Mouse (Mus musculus) small intestine, adult 2 months (tissue): ENCODE results near the gene Cyb561. TPM values are rescaled to one million over a fixed set of nuclear protein-coding genes. Genes with fewer than 3 reads are reported as not detected.

Experiments used
- H3K27ac ChIP-seq: fragments of 200-500 bp; 2 replicates; pipeline ENCODE4 v1.5.1; 2012; ENCODE audit warnings: low read depth, low read length, control low read depth, inconsistent platforms; ENCODE audit not compliant: insufficient read depth
- H3K27me3 ChIP-seq: fragments of 200-500 bp; 2 replicates; pipeline ENCODE4 v1.6.1; 2012; ENCODE audit warnings: mild to moderate bottlenecking, moderate library complexity, low read length, inconsistent platforms; ENCODE audit not compliant: control insufficient read depth, insufficient read depth
- H3K36me3 ChIP-seq: fragments of 200-500 bp; 2 replicates; pipeline ENCODE4 v1.6.1; 2012; ENCODE audit warnings: mild to moderate bottlenecking, low read length, control low read depth, inconsistent platforms; ENCODE audit not compliant: control insufficient read depth, insufficient read depth
- H3K4me1 ChIP-seq: fragments of 200-500 bp; 2 replicates; pipeline ENCODE4 v1.6.1; 2012; ENCODE audit warnings: low read length, inconsistent platforms, mixed read lengths; ENCODE audit not compliant: control insufficient read depth, insufficient read depth, insufficient read length
- H3K4me3 ChIP-seq: fragments of 200-500 bp; 2 replicates; pipeline ENCODE4 v1.5.1; 2012; ENCODE audit warnings: low read depth, mild to moderate bottlenecking, control low read depth, inconsistent platforms, low read length, moderate library complexity
- CTCF ChIP-seq: fragments of 200-500 bp; IDR thresholded peaks from 2 replicates; pipeline ENCODE4 v1.5.1; 2012; ENCODE audit warnings: low read depth, mild to moderate bottlenecking, control low read depth, inconsistent platforms, low read length, moderate library complexity, mixed read lengths; ENCODE audit not compliant: insufficient replicate concordance, insufficient read length; ENCODE audit errors: extremely low read depth
- POLR2A ChIP-seq: fragments of 200-500 bp; IDR thresholded peaks from 2 replicates; pipeline ENCODE4 v1.6.1; 2012; ENCODE audit warnings: low read depth, mild to moderate bottlenecking, control low read depth, inconsistent platforms, low read length, moderate library complexity
- WGBS: fragments of 180-500 bp; shearing (Covaris S2); methylation state at CpG from one replicate; pipeline ENCODE4 v1.1.7; 2018; 5-methylcytosine and 5-hydroxymethylcytosine counted together
- polyA plus RNA-seq: library from polyadenylated mRNA; depleted of rRNA; stranded (reverse); fragments of >200 nt; gene quantifications from 2 replicates; pipeline ENCODE4 v1.2.3, GENCODE M21; 2012

Gene Cyb561
- polyA plus RNA-seq, 1 experiment = 56.3 TPM

GRCm38 (mm10) chr11:105911149-105911548 is 42.0 kb downstream of the Cyb561 start:
- no peaks in the 10 kb centered on the region; the same call in 1 of the 2 replicates for H3K36me3 ChIP-seq
- no peaks in the 10 kb centered on the region for H3K4me1 ChIP-seq
- no peak overlapping the region for H3K4me3 ChIP-seq
- no peak for TF ChIP-seq POLR2A
- no peak for TF ChIP-seq CTCF
- no peak overlapping the region for H3K27ac ChIP-seq
- H3K27me3 ChIP-seq = no peaks in the 10 kb centered on the region

GRCm38 (mm10) chr11:105909617-105910016 is 43.5 kb downstream of the Cyb561 start:
- 50% methylated on average over 2 of the region's 2 CpGs for WGBS

DNA sequence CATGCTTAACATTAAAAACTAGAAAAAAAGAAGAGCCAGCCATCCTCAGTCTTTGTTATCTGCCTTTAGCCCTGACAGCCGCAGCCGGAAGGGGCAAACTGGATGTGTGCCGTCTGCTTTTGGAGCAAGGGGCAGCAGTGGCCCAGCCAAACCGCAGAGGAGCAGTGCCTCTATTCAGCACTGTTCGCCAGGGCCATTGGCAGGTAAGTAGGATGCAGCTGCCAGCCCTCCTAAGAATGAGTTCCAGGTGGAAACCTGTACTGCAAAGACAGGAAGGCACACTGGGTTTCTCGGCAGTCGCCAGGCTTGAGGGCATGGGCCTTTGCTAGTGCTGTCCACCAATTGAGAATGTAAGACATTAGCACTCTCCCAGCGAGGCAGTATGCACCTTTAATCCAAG is 44.2 kb downstream of the Cyb561 start:
- no peak overlapping the region for H3K27ac ChIP-seq
- no peaks in the 10 kb centered on the region for H3K27me3 ChIP-seq
- WGBS = 93% methylated on average over 8 of the region's 8 CpGs
- H3K36me3 ChIP-seq = no peaks in the 10 kb centered on the region; the same call in 1 of the 2 replicates
- H3K4me3 ChIP-seq = no peak overlapping the region
- H3K4me1 ChIP-seq = no peaks in the 10 kb centered on the region
- TF ChIP-seq POLR2A (no peak), CTCF (no peak)

More at GRCm38 (mm10) chr11:105909617-105910016, 43.5 kb downstream of the Cyb561 start:
- Histone ChIP-seq H3K27ac (no peak overlapping the region), H3K27me3 (no peaks in the 10 kb centered on the region), H3K4me3 (no peak overlapping the region), H3K4me1 (no peaks in the 10 kb centered on the region), H3K36me3 (no peaks in the 10 kb centered on the region; the same call in 1 of the 2 replicates)
- TF ChIP-seq POLR2A = no peak
- no peak for TF ChIP-seq CTCF

GRCm38 (mm10) chr11:105907381-105907780 is 45.8 kb downstream of the Cyb561 start:
- H3K36me3 ChIP-seq = no peaks in the 10 kb centered on the region
- no peak overlapping the region for H3K4me3 ChIP-seq
- H3K27ac ChIP-seq = no peak overlapping the region
- H3K27me3 ChIP-seq = no peaks in the 10 kb centered on the region
- WGBS = 98% methylated on average over 1 of the region's 1 CpGs
- no peak for TF ChIP-seq POLR2A
- no peak for TF ChIP-seq CTCF
- no peaks in the 10 kb centered on the region for H3K4me1 ChIP-seq

DNA sequence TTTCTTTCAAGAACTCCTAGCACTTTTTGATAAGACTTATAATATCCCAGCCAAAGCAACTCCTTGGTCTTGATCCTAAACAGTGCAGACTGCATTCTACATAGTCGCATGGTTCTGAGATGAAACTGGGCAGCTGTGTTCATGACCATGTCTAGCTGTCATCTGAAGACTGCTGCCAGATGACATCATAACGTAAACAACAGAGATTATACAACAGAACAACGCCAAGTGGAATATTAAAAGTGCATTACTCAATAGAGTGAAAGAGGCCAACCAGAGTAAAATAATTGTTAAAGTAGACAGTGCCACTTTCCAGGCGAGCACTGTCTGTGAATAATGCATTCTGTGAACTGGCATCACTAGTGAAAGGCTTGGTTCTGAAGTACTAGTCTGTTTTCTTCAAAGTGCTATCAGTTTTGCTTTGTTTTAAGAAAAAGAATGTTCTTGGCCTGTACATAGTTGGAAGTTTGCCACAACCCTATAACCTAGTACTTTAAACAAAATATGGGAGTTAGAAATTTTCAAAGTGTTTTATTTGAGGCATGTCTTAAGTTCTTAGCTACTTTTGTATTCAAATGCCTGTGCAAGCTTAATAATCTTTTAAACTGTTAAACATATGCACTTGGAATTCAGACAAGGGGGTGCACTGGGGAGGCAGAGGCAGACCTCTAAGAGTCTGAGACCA is 47.5 kb downstream of the Cyb561 start:
- no peak overlapping the region for H3K4me3 ChIP-seq
- H3K36me3 ChIP-seq = no peaks in the 10 kb centered on the region
- H3K27ac ChIP-seq = no peak overlapping the region
- no peaks in the 10 kb centered on the region for H3K4me1 ChIP-seq
- H3K27me3 ChIP-seq = no peaks in the 10 kb centered on the region
- WGBS = 41% methylated on average over 4 of the region's 4 CpGs
- no peak for TF ChIP-seq POLR2A

DNA sequence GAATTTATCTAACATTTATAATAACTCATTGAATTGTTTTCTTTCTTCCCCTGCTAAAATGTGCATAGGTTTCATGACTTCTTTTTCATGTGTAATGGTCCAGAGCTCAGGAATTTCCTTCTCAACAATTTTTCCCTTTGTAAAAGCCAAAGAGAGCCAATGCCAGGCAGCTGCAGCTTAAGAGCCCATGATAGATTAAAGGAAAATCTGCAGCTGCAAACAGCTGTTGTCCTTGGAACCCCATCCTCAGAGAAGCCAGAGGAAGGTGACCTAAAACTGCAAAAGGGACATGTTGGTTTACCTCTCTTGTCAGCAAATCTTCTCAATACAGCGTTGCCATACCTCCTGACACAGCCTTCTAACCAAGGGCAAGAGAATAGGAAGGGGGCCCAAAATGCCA is 50.2 kb downstream of the Cyb561 start:
- Histone ChIP-seq H3K36me3 (no peaks in the 10 kb centered on the region), H3K4me3 (no peak overlapping the region), H3K27ac (no peak overlapping the region), H3K4me1 (no peaks in the 10 kb centered on the region), H3K27me3 (no peaks in the 10 kb centered on the region)
- 77% methylated on average over 1 of the region's 1 CpGs for WGBS
- TF ChIP-seq CTCF = no peak
- no peak for TF ChIP-seq POLR2A

GRCm38 (mm10) chr11:105901501-105901900 is 51.6 kb downstream of the Cyb561 start:
- H3K27ac ChIP-seq = no peak overlapping the region
- H3K4me3 ChIP-seq = no peak overlapping the region
- H3K36me3 ChIP-seq = no peaks in the 10 kb centered on the region
- TF ChIP-seq POLR2A = no peak
- TF ChIP-seq CTCF = no peak
- no peaks in the 10 kb centered on the region for H3K27me3 ChIP-seq
- no peaks in the 10 kb centered on the region for H3K4me1 ChIP-seq
- WGBS = 59% methylated on average over 2 of the region's 2 CpGs

DNA sequence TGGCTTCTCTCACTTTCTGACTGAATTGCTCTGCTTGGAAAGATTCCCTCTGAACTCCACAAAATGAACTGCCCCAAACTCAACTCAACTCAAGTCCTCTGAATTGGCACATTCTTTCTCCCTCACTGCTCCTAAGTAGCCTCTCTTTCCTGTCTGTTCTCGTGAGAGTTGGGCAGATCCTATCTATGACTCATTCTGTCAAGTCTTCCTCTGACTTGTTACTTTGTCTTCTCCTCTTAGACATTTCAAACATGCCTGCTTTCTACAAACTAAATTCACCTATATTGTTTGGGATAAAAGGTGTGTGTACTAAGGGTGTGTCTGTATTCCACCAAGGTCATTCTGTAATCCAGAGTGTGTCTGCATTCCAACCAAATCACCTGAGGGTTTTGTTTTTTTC is 54.0 kb downstream of the Cyb561 start:
- no peak overlapping the region for H3K27ac ChIP-seq
- no peaks in the 10 kb centered on the region for H3K36me3 ChIP-seq
- H3K4me1 ChIP-seq = no peaks in the 10 kb centered on the region
- TF ChIP-seq POLR2A (no peak), CTCF (no peak)
- no peak overlapping the region for H3K4me3 ChIP-seq
- WGBS = 15% methylated on average over 1 of the region's 1 CpGs
- H3K27me3 ChIP-seq = no peaks in the 10 kb centered on the region
